Mouse (Mus musculus): Measurements from ENCODE around the gene Optc. TPM values are rescaled to one million over a fixed set of nuclear protein-coding genes. Genes with fewer than 3 reads are reported as not detected.

The Optc gene
- polyA plus RNA-seq, 1 experiment from 2014 or later: 0.82 TPM

GRCm38 (mm10) chr1:133863257-133863997 is 44.4 kb downstream of the Optc start:
- DNase-seq (ENCODE audit: low spot score) (peak; percentile 89), ATAC-seq (ENCODE audit: low read depth) (peak; percentile 86)
- Histone ChIP-seq H3K27me3 (replicated peaks; ENCODE audit: control insufficient read depth, insufficient read depth, low read length) (no peaks in the 10 kb centered on the region), H3K27ac (replicated peaks; ENCODE audit: low read depth, low read length) (peak overlapping the region; percentile 78), H3K4me2 (ENCODE audit: low read depth, low read length) (peak overlapping the region; percentile 20; the same call in 1 of the 2 replicates), H3K4me3 (ENCODE audit: low read depth, low read length) (no peak overlapping the region), H3K9me3 (ENCODE audit: control insufficient read depth, low read length) (no peaks in the 10 kb centered on the region), H3K36me3 (ENCODE audit: control insufficient read depth, insufficient read depth, low read length) (no peaks in the 10 kb centered on the region), H3K4me1 (ENCODE audit: control insufficient read depth, insufficient read depth, low read length) (peaks cover 17% of the 10 kb centered on the region; the same call in 1 of the 2 replicates), H3K9ac (ENCODE audit: low read depth, low read length) (no peak overlapping the region)
- 11% methylated on average over 10 of the region's 10 CpGs for WGBS

GRCm38 (mm10) chr1:133861028-133861427 is 46.8 kb downstream of the Optc start:
- Histone ChIP-seq H3K9me3 (ENCODE audit: control insufficient read depth, low read length) (no peaks in the 10 kb centered on the region), H3K36me3 (ENCODE audit: control insufficient read depth, insufficient read depth, low read length) (no peaks in the 10 kb centered on the region), H3K9ac (ENCODE audit: low read depth, low read length) (no peak overlapping the region), H3K27me3 (replicated peaks; ENCODE audit: control insufficient read depth, insufficient read depth, low read length) (no peaks in the 10 kb centered on the region), H3K27ac (replicated peaks; ENCODE audit: low read depth, low read length) (no peak overlapping the region), H3K4me2 (ENCODE audit: low read depth, low read length) (no peak overlapping the region), H3K4me3 (ENCODE audit: low read depth, low read length) (no peak overlapping the region), H3K4me1 (ENCODE audit: control insufficient read depth, insufficient read depth, low read length) (peaks cover 17% of the 10 kb centered on the region; the same call in 1 of the 2 replicates)
- WGBS: 68% methylated on average over 5 of the region's 5 CpGs
- no peak for ATAC-seq (ENCODE audit: low read depth)
- no peak for DNase-seq (ENCODE audit: low spot score)

- Histone ChIP-seq H3K9me3 (ENCODE audit: control insufficient read depth, low read length) (no peaks in the 10 kb centered on the region), H3K4me3 (ENCODE audit: low read depth, low read length) (no peak overlapping the region), H3K27ac (replicated peaks; ENCODE audit: low read depth, low read length) (no peak overlapping the region), H3K9ac (ENCODE audit: low read depth, low read length) (no peak overlapping the region), H3K4me1 (ENCODE audit: control insufficient read depth, insufficient read depth, low read length) (peaks cover 23% of the 10 kb centered on the region), H3K27me3 (replicated peaks; ENCODE audit: control insufficient read depth, insufficient read depth, low read length) (no peaks in the 10 kb centered on the region), H3K36me3 (ENCODE audit: control insufficient read depth, insufficient read depth, low read length) (no peaks in the 10 kb centered on the region), H3K4me2 (ENCODE audit: low read depth, low read length) (no peak overlapping the region)
- ATAC-seq (ENCODE audit: low read depth) (no peak), DNase-seq (ENCODE audit: low spot score) (no peak)
- WGBS: 75% methylated on average over 20 of the region's 20 CpGs
Observed at GRCm38 (mm10) chr1:133859821-133860711, 47.7 kb downstream of the Optc start.

GRCm38 (mm10) chr1:133859257-133859656 is 48.5 kb downstream of the Optc start:
- Histone ChIP-seq H3K9me3 (ENCODE audit: control insufficient read depth, low read length) (no peaks in the 10 kb centered on the region), H3K27ac (replicated peaks; ENCODE audit: low read depth, low read length) (no peak overlapping the region), H3K4me1 (ENCODE audit: control insufficient read depth, insufficient read depth, low read length) (peaks cover 28% of the 10 kb centered on the region), H3K4me2 (ENCODE audit: low read depth, low read length) (no peak overlapping the region), H3K27me3 (replicated peaks; ENCODE audit: control insufficient read depth, insufficient read depth, low read length) (no peaks in the 10 kb centered on the region), H3K4me3 (ENCODE audit: low read depth, low read length) (no peak overlapping the region), H3K36me3 (ENCODE audit: control insufficient read depth, insufficient read depth, low read length) (no peaks in the 10 kb centered on the region), H3K9ac (ENCODE audit: low read depth, low read length) (no peak overlapping the region)
- 72% methylated on average over 6 of the region's 6 CpGs for WGBS
- ATAC-seq (ENCODE audit: low read depth) (no peak), DNase-seq (ENCODE audit: low spot score) (no peak)

- Histone ChIP-seq H3K4me3 (ENCODE audit: low read depth, low read length) (no peak overlapping the region), H3K4me1 (ENCODE audit: control insufficient read depth, insufficient read depth, low read length) (peaks cover 15% of the 10 kb centered on the region), H3K27ac (replicated peaks; ENCODE audit: low read depth, low read length) (no peak overlapping the region), H3K9ac (ENCODE audit: low read depth, low read length) (no peak overlapping the region), H3K9me3 (ENCODE audit: control insufficient read depth, low read length) (no peaks in the 10 kb centered on the region), H3K36me3 (ENCODE audit: control insufficient read depth, insufficient read depth, low read length) (no peaks in the 10 kb centered on the region), H3K27me3 (replicated peaks; ENCODE audit: control insufficient read depth, insufficient read depth, low read length) (no peaks in the 10 kb centered on the region), H3K4me2 (ENCODE audit: low read depth, low read length) (no peak overlapping the region)
- WGBS: 89% methylated on average over 4 of the region's 5 CpGs
- no peak for DNase-seq (ENCODE audit: low spot score)
- no peak for ATAC-seq (ENCODE audit: low read depth)
Observed at GRCm38 (mm10) chr1:133857781-133858180, 50.0 kb downstream of the Optc start.

- no peak overlapping the region for H3K4me2 ChIP-seq (ENCODE audit: low read depth, low read length)
- no peak for ATAC-seq (ENCODE audit: low read depth)
- no peak for DNase-seq (ENCODE audit: low spot score)
- no peak overlapping the region for H3K27ac ChIP-seq (replicated peaks; ENCODE audit: low read depth, low read length)
- H3K4me3 ChIP-seq (ENCODE audit: low read depth, low read length): no peak overlapping the region
- 85% methylated on average over 5 of the region's 5 CpGs for WGBS
- H3K9me3 ChIP-seq (ENCODE audit: control insufficient read depth, low read length): no peaks in the 10 kb centered on the region
- no peak overlapping the region for H3K9ac ChIP-seq (ENCODE audit: low read depth, low read length)
- H3K36me3 ChIP-seq (ENCODE audit: control insufficient read depth, insufficient read depth, low read length): no peaks in the 10 kb centered on the region
- peaks cover 15% of the 10 kb centered on the region for H3K4me1 ChIP-seq (ENCODE audit: control insufficient read depth, insufficient read depth, low read length)
- no peaks in the 10 kb centered on the region for H3K27me3 ChIP-seq (replicated peaks; ENCODE audit: control insufficient read depth, insufficient read depth, low read length)
Observed at GRCm38 (mm10) chr1:133857171-133857570, 50.6 kb downstream of the Optc start.

GRCm38 (mm10) chr1:133856655-133857054 is 51.1 kb downstream of the Optc start:
- DNase-seq (ENCODE audit: low spot score) (no peak), ATAC-seq (ENCODE audit: low read depth) (no peak)
- Histone ChIP-seq H3K4me3 (ENCODE audit: low read depth, low read length) (no peak overlapping the region), H3K4me2 (ENCODE audit: low read depth, low read length) (no peak overlapping the region), H3K36me3 (ENCODE audit: control insufficient read depth, insufficient read depth, low read length) (no peaks in the 10 kb centered on the region), H3K27ac (replicated peaks; ENCODE audit: low read depth, low read length) (no peak overlapping the region), H3K9me3 (ENCODE audit: control insufficient read depth, low read length) (no peaks in the 10 kb centered on the region), H3K4me1 (ENCODE audit: control insufficient read depth, insufficient read depth, low read length) (peaks cover 15% of the 10 kb centered on the region), H3K27me3 (replicated peaks; ENCODE audit: control insufficient read depth, insufficient read depth, low read length) (no peaks in the 10 kb centered on the region), H3K9ac (ENCODE audit: low read depth, low read length) (no peak overlapping the region)
- 60% methylated on average over 3 of the region's 3 CpGs for WGBS

- H3K27ac ChIP-seq (replicated peaks; ENCODE audit: low read depth, low read length): no peak overlapping the region
- H3K9me3 ChIP-seq (ENCODE audit: control insufficient read depth, low read length): no peaks in the 10 kb centered on the region
- no peaks in the 10 kb centered on the region for H3K27me3 ChIP-seq (replicated peaks; ENCODE audit: control insufficient read depth, insufficient read depth, low read length)
- H3K9ac ChIP-seq (ENCODE audit: low read depth, low read length): no peak overlapping the region
- no peak overlapping the region for H3K4me2 ChIP-seq (ENCODE audit: low read depth, low read length)
- WGBS: 25% methylated on average over 11 of the region's 11 CpGs
- H3K4me3 ChIP-seq (ENCODE audit: low read depth, low read length): no peak overlapping the region
- no peak for ATAC-seq (ENCODE audit: low read depth)
- H3K4me1 ChIP-seq (ENCODE audit: control insufficient read depth, insufficient read depth, low read length): peaks cover 15% of the 10 kb centered on the region
- DNase-seq (ENCODE audit: low spot score): no peak
- no peaks in the 10 kb centered on the region for H3K36me3 ChIP-seq (ENCODE audit: control insufficient read depth, insufficient read depth, low read length)
Observed at GRCm38 (mm10) chr1:133856133-133856541, 51.7 kb downstream of the Optc start.
